Mouse (Mus musculus): ENCODE results near the gene Ankle1.

GRCm38 (mm10) chr8:71379008-71379407, 26.8 kb upstream of the Ankle1 start:
- TF ChIP-seq CTCF (IDR thresholded peaks at IDR 0.05; ENCODE audit: control insufficient read depth, insufficient read depth, insufficient read length): no peak
- no peak for TF ChIP-seq USF1 (IDR thresholded peaks at IDR 0.05; ENCODE audit: low read depth)
- no peak for TF ChIP-seq MAX (IDR thresholded peaks at IDR 0.05)
